Mouse (Mus musculus): ENCODE measurements around the gene Fam173b. TPM values are rescaled to one million over a fixed set of nuclear protein-coding genes. Genes with fewer than 3 reads are reported as not detected.

Fam173b gene
- polyA plus RNA-seq (2012; fragmentation: generic; extraction: Trizol) = 37.8 TPM

DNA sequence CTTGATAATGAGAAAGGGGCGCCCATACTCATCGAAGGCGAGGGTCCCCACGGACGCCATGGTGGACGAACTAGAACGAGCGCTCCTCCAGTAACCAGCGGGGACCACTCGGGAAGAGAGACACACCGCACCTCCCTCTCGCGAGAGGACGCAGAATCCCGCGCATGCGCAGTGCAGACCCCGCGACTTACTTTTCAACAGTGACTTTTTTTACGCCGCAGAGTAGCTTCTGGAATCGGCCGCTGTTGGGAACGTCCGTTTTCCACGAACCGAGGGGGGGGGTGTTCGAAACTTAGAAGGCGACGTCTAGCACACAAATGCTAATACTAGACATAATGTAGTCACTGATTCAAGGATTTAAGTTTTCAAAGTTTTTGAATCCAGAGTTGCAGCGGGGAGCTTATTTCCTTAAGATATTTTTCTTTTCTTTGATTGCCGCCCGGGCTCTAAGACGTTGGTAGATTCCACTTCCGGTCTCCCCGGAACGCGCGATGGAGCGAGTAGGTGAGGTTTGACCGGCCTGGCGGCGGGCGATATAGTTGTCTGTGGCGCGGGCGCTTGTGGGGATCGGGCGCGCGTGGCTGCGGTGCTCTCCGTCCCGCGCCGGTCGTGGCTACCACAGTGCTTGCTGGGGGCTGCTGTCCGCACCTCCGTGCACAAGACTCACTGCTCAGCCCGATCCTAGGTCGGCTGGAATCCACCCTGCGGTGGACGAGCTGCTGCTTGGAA is at the start of gene Fam173b, which contains the start of gene Cct5:
Gene Fam173b (plus strand): TSS at position 207 of the 729 bp plus-strand sequence.
Gene Cct5 (minus strand): TSS at position 159 of the 729 bp plus-strand sequence.
- peaks cover 54% of the 10 kb centered on the region for H3K79me2 ChIP-seq (ENCODE audit: control insufficient read depth, insufficient read depth)
- peak within 1 kb of the TSS; percentile 93 for H3ac ChIP-seq (ENCODE audit: control insufficient read depth, insufficient read length)
- peak within 1 kb of the TSS; percentile 95 for H3K4me3 ChIP-seq
- peak within 1 kb of the TSS; percentile 97 for H3K4me2 ChIP-seq (ENCODE audit: low read depth)
- no peaks in the 10 kb centered on the region for H3K27me3 ChIP-seq (ENCODE audit: control insufficient read depth, insufficient read depth, insufficient read length)
- TF ChIP-seq CEBPB (IDR thresholded peaks at IDR 0.05; ENCODE audit: insufficient read depth, poor library complexity, severe bottlenecking) (no peak), TCF3 (IDR thresholded peaks at IDR 0.05; ENCODE audit: insufficient read length, low read depth) (no peak), TCF12 (IDR thresholded peaks at IDR 0.05; ENCODE audit: insufficient read depth, poor library complexity, severe bottlenecking) (no peak), POLR2AphosphoS2 (IDR thresholded peaks at IDR 0.05; ENCODE audit: insufficient read length, low read depth) (peak; percentile 98), MAX (IDR thresholded peaks at IDR 0.05; ENCODE audit: low read depth) (no peak), USF1 (IDR thresholded peaks at IDR 0.05; ENCODE audit: low read depth) (no peak), E2F4 (IDR thresholded peaks at IDR 0.05; ENCODE audit: insufficient read depth) (peak; percentile 70), REST (IDR thresholded peaks at IDR 0.05; ENCODE audit: insufficient read depth, insufficient read length) (peak; percentile 15), SRF (IDR thresholded peaks at IDR 0.05; ENCODE audit: control insufficient read depth, insufficient read length, low read depth) (peak; percentile 63), MYOG (IDR thresholded peaks at IDR 0.05; ENCODE audit: control insufficient read depth in 1 of 3, insufficient read depth in 1 of 3, insufficient read length in 2 of 3, low read depth in 2 of 3) (peak in 2 of 3 experiments; percentile 1 to 18), MYOD1 (IDR thresholded peaks at IDR 0.05; ENCODE audit: control insufficient read depth in 1 of 3, insufficient read length in 2 of 3, low read depth in 2 of 3) (no peak), POLR2A (IDR thresholded peaks at IDR 0.05; ENCODE audit: insufficient read length, low read depth) (peak; percentile 96)
- H3K36me3 ChIP-seq (ENCODE audit: control insufficient read depth, insufficient read depth) = peaks cover 14% of the 10 kb centered on the region

GRCm38 (mm10) chr15:31554855-31555254 is 46.8 kb upstream of the Fam173b start:
- no peak for TF ChIP-seq E2F4 (IDR thresholded peaks at IDR 0.05; ENCODE audit: insufficient read depth)
- no peak for TF ChIP-seq USF1 (IDR thresholded peaks at IDR 0.05; ENCODE audit: low read depth)
- TF ChIP-seq MYOD1 (IDR thresholded peaks at IDR 0.05; ENCODE audit: control insufficient read depth in 1 of 3, insufficient read length in 2 of 3, low read depth in 2 of 3) = no peak
- TF ChIP-seq SRF (IDR thresholded peaks at IDR 0.05; ENCODE audit: control insufficient read depth, insufficient read length, low read depth) = no peak
- TF ChIP-seq MAX (IDR thresholded peaks at IDR 0.05; ENCODE audit: low read depth) = no peak
- TF ChIP-seq REST (IDR thresholded peaks at IDR 0.05; ENCODE audit: insufficient read depth, insufficient read length) = no peak
- TF ChIP-seq MYOG (IDR thresholded peaks at IDR 0.05; ENCODE audit: control insufficient read depth in 1 of 3, insufficient read depth in 1 of 3, insufficient read length in 2 of 3, low read depth in 2 of 3) = no peak
- no peak for TF ChIP-seq POLR2AphosphoS2 (IDR thresholded peaks at IDR 0.05; ENCODE audit: insufficient read length, low read depth)

GRCm38 (mm10) chr15:31561390-31561789 is 40.3 kb upstream of the Fam173b start:
- H3K79me2 ChIP-seq (ENCODE audit: control insufficient read depth, insufficient read depth) = no peaks in the 10 kb centered on the region
- no peak overlapping the region for H3ac ChIP-seq (ENCODE audit: control insufficient read depth, insufficient read length)
- no peak for TF ChIP-seq SRF (IDR thresholded peaks at IDR 0.05; ENCODE audit: control insufficient read depth, insufficient read length, low read depth)
- TF ChIP-seq MYOD1 (IDR thresholded peaks at IDR 0.05; ENCODE audit: control insufficient read depth in 1 of 3, insufficient read length in 2 of 3, low read depth in 2 of 3) = peak in 2 of 3 experiments; percentile 69 to 78
- TF ChIP-seq TCF12 (IDR thresholded peaks at IDR 0.05; ENCODE audit: insufficient read depth, poor library complexity, severe bottlenecking) = peak; percentile 55
- TF ChIP-seq POLR2A (IDR thresholded peaks at IDR 0.05; ENCODE audit: insufficient read length, low read depth) = no peak
- TF ChIP-seq REST (IDR thresholded peaks at IDR 0.05; ENCODE audit: insufficient read depth, insufficient read length) = no peak
- TF ChIP-seq MYOG (IDR thresholded peaks at IDR 0.05; ENCODE audit: control insufficient read depth in 1 of 3, insufficient read depth in 1 of 3, insufficient read length in 2 of 3, low read depth in 2 of 3) = peak; percentile 29 to 72 (median 30)
- H3K27me3 ChIP-seq (ENCODE audit: control insufficient read depth, insufficient read depth, insufficient read length) = no peaks in the 10 kb centered on the region
- no peak overlapping the region for H3K4me3 ChIP-seq
- no peak overlapping the region for H3K4me2 ChIP-seq (ENCODE audit: low read depth)
- H3K36me3 ChIP-seq (ENCODE audit: control insufficient read depth, insufficient read depth) = no peaks in the 10 kb centered on the region

More at GRCm38 (mm10) chr15:31554855-31555254, 46.8 kb upstream of the Fam173b start:
- Histone ChIP-seq H3K79me2 (ENCODE audit: control insufficient read depth, insufficient read depth) (no peaks in the 10 kb centered on the region), H3K27me3 (ENCODE audit: control insufficient read depth, insufficient read depth, insufficient read length) (no peaks in the 10 kb centered on the region), H3K4me3 (no peak overlapping the region), H3K36me3 (ENCODE audit: control insufficient read depth, insufficient read depth) (no peaks in the 10 kb centered on the region), H3K4me2 (ENCODE audit: low read depth) (no peak overlapping the region), H3ac (ENCODE audit: control insufficient read depth, insufficient read length) (no peak overlapping the region)

- TF ChIP-seq SRF (IDR thresholded peaks at IDR 0.05; ENCODE audit: control insufficient read depth, insufficient read length, low read depth) (no peak), MYOD1 (IDR thresholded peaks at IDR 0.05; ENCODE audit: control insufficient read depth in 1 of 3, insufficient read length in 2 of 3, low read depth in 2 of 3) (no peak), TCF3 (IDR thresholded peaks at IDR 0.05; ENCODE audit: insufficient read length, low read depth) (no peak), MAX (IDR thresholded peaks at IDR 0.05; ENCODE audit: low read depth) (no peak), CEBPB (IDR thresholded peaks at IDR 0.05; ENCODE audit: insufficient read depth, poor library complexity, severe bottlenecking) (no peak), TCF12 (IDR thresholded peaks at IDR 0.05; ENCODE audit: insufficient read depth, poor library complexity, severe bottlenecking) (no peak), E2F4 (IDR thresholded peaks at IDR 0.05; ENCODE audit: insufficient read depth) (no peak), POLR2AphosphoS2 (IDR thresholded peaks at IDR 0.05; ENCODE audit: insufficient read length, low read depth) (no peak), MYOG (IDR thresholded peaks at IDR 0.05; ENCODE audit: control insufficient read depth in 1 of 3, insufficient read depth in 1 of 3, insufficient read length in 2 of 3, low read depth in 2 of 3) (no peak)
- no peaks in the 10 kb centered on the region for H3K36me3 ChIP-seq (ENCODE audit: control insufficient read depth, insufficient read depth)
- no peak overlapping the region for H3K4me2 ChIP-seq (ENCODE audit: low read depth)
- no peak overlapping the region for H3ac ChIP-seq (ENCODE audit: control insufficient read depth, insufficient read length)
- no peaks in the 10 kb centered on the region for H3K27me3 ChIP-seq (ENCODE audit: control insufficient read depth, insufficient read depth, insufficient read length)
- H3K79me2 ChIP-seq (ENCODE audit: control insufficient read depth, insufficient read depth) = no peaks in the 10 kb centered on the region
- H3K4me3 ChIP-seq = no peak overlapping the region
Measured at GRCm38 (mm10) chr15:31561976-31562375, 39.7 kb upstream of the Fam173b start.
